Mouse (Mus musculus): ENCODE data around the gene Midn.

GRCm38 (mm10) chr10:80134421-80134820, 13.7 kb upstream of the Midn start:
- no peak for TF ChIP-seq CTCF (IDR thresholded peaks at IDR 0.05; ENCODE audit: extremely low read depth, insufficient read depth, insufficient read length, insufficient replicate concordance)
- no peak for TF ChIP-seq POLR2A (IDR thresholded peaks at IDR 0.05; ENCODE audit: low read depth, low read length)

Data from spleen, adult 2 months (tissue).